Mouse (Mus musculus): ENCODE data around the gene Rgs10.

DNA sequence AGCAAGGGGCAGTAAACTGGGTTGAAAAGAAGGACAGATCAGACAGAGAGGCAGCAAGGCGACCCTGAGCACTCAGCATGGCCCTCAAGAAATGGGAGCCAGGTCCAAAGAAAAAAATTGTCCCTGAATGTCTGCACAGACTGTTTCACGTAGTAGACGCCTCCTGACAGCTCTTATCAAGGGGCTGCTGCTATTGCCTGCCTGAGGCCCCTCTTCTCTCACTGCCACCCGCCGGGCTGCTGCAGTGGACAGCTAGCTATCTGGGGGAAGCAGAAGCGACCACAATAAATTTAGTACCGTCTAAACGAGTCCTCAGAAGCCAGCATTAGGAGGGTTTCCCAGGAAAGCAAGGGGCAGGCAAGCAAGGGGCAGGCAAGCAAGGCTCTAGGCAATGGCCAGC lies 4.1 kb downstream of the Rgs10 start:
- no peak for TF ChIP-seq POLR2A (IDR thresholded peaks at IDR 0.05; ENCODE audit: borderline replicate concordance, extremely low read depth, insufficient read depth, insufficient read length, poor library complexity, severe bottlenecking)
- no peak for TF ChIP-seq CTCF (IDR thresholded peaks at IDR 0.05; ENCODE audit: borderline replicate concordance, extremely low read depth, insufficient read depth, insufficient read length)
